Mouse (Mus musculus) stomach, postnatal 0 days (tissue): ENCODE results near the gene Rgmb.

ENCODE experiments used
- CTCF ChIP-seq: IDR thresholded peaks from 2 replicates; pipeline ENCODE4 v1.5.1; 2016; ENCODE audit warnings: antibody characterized with exemption, low read depth, mild to moderate bottlenecking, moderate library complexity
- EP300 ChIP-seq: optimal IDR thresholded peaks from 2 replicates; pipeline ENCODE3; 2016; ENCODE audit warnings: antibody characterized with exemption

DNA sequence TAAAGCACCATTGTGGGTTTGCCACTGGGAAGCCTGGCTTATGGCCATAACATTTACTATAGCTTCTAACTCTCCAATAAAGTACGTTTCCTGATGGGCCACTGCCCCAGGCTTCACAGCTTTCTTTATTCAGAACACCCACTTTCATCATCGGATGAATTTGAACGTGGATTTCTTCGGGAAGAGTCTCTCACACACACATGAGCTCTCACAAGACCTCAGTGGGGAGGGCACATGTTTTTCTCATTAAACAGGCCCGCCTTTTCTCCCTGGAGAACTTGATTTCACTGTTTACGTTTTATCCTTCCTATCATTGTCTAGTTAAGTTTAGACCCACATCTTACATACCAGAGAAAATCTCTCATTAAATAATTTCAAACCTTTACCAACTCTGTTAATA lies 10.7 kb downstream of the Rgmb start:
- TF ChIP-seq CTCF (no peak), EP300 (no peak)
